Mouse (Mus musculus) layer of hippocampus, postnatal 25 days (tissue): ENCODE results near the gene Mef2d. TPM values are rescaled to one million over a fixed set of nuclear protein-coding genes. Genes with fewer than 3 reads are reported as not detected.

Source experiments
- DNase-seq, 2 experiments: peaks; one replicate each; pipeline ENCODE4 v3.0.0; 2022; ENCODE audit warnings: mixed read lengths in 2 of 2, low spot score in 1 of 2; ENCODE audit errors: extremely low spot score in 1 of 2
- total RNA-seq, 2 experiments: library from RNA; stranded (reverse); gene quantifications; 2 replicates each; pipeline ENCODE4 v1.2.3; 2021

Mef2d gene
- total RNA-seq, 2 experiments from 2014 or later = 179 to 212 TPM

- DNase-seq = no peak
These were observed 6.8 kb downstream of the Mef2d start for GRCm38 (mm10) chr3:88148776-88149509.

DNA sequence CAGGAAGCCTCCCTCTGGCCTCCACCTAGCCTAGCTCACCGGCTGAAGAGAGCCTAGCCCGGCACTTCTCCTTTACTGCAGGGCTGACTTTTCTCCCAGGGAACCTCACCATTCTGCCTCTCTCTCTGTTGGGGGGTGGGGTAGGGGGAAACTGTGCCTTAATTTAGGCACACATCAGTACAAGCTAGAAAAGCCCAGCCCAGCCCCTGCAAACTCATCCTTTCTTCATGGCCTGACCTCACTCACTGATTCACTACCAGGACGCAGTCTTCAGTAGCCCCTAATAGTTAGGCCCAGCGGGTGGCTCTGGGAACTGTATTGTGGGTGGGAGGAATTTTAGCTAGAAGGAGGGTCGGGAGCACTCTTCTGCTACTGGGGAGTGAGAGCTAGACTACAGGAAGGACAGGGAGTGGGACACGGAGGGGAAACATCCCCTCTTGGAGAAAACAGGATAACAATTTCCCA lies 7.4 kb downstream of the Mef2d start:
- no peak for DNase-seq

- peak; percentile 57 to 61 for DNase-seq
These were observed 8.2 kb downstream of the Mef2d start for GRCm38 (mm10) chr3:88150061-88150998.

DNA sequence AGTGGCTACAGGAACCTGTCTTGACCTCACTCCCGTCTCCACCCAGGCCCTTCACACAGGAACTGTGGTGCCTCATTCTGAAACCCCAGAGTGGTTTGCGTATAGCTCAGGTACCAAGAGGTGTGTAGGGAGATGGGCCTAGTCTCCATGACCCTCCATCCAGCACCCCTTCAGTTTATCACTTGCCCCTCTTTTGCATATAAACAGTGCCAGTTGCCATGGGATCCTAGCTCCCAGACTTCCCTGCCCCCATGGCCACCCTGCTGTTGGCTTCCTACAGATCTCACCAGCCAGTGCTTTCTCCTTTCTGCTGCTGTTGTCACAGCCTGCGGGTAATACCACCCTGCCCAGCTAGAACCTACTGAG lies 8.8 kb downstream of the Mef2d start:
- no peak for DNase-seq

DNA sequence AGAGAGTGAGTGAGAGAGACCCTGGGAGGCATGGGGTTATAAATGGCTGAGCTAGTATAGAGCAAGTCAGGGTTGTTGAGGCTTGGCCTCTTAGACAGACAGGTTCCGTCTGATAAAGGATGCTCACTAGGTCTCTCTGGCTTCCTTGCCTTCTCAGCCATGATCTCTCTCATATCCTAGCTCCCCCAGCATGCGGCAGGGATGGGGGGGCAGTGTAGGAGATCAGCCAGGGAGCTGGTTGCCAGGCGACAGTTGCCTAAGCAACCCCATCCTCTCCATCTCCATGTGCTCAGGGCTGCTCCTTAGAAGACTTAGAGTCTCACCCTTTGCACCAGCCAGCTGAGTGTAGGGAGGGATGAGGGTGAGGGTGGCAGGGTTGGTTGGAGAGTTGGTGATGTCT lies 9.9 kb downstream of the Mef2d start:
- DNase-seq = peak; percentile 69 to 70

- DNase-seq = no peak
These were observed 11.3 kb downstream of the Mef2d start for GRCm38 (mm10) chr3:88153290-88154011.

GRCm38 (mm10) chr3:88154236-88154635 lies 12.1 kb downstream of the Mef2d start:
- DNase-seq = no peak

GRCm38 (mm10) chr3:88156817-88157216 lies 14.6 kb downstream of the Mef2d start:
- DNase-seq = no peak

- DNase-seq = peak in 1 of 2 experiments; percentile 40
These were observed 15.8 kb downstream of the Mef2d start for GRCm38 (mm10) chr3:88157771-88158597.

DNA sequence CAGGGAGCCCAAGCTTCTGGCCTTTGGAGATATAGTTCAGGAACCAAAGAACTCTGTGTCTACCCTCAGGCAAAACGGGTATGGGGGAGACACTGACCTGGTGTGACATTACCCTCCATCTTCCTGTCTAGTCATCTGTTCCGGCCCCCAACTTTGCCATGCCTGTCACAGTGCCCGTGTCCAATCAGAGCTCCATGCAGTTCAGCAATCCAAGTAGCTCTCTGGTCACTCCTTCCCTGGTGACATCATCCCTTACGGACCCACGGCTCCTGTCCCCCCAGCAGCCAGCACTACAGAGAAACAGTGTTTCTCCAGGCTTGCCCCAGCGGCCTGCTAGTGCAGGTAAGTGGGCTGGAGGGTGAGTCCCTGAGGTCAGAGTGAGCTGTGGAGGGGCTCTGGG lies 16.8 kb downstream of the Mef2d start:
- no peak for DNase-seq

- DNase-seq = no peak
These were observed 18.7 kb downstream of the Mef2d start for GRCm38 (mm10) chr3:88160856-88161255.

DNA sequence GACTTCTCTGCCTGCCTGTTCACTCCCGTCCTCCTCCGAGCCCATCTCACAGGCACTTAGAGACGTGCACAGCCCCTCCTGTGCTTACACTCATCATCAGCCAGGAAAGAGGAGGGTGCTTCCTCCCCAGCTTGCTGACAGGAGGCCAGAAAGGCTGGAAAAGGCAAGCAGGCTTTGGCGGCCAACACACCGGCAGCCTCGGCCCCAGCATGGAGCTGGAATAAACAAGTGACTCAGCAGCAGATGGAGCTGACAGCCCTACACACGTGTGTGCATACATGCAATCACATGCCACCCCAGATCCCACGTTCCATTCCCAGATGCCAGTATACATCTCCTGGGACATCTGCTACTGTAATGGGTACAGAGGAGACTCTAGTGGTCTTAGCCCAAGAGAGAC lies 20.1 kb downstream of the Mef2d start:
- DNase-seq = peak in 1 of 2 experiments; percentile 49

DNA sequence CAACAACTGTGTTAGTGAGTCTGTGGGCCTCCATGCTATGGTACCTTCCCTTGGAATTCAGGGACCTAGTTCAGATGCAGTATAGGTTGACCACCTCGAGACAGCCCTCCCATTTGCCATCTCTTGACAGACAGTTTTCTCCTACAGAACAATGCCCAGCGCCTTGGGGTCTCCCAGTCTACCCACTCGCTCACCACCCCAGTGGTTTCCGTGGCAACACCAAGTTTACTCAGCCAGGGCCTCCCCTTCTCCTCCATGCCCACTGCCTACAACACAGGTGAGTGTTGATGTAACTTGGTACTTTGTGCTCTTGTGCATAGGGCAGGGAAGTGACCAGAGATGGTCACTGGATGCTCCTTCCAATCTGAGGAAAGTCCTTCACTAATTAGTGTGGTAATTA lies 20.6 kb downstream of the Mef2d start:
- DNase-seq = no peak

DNA sequence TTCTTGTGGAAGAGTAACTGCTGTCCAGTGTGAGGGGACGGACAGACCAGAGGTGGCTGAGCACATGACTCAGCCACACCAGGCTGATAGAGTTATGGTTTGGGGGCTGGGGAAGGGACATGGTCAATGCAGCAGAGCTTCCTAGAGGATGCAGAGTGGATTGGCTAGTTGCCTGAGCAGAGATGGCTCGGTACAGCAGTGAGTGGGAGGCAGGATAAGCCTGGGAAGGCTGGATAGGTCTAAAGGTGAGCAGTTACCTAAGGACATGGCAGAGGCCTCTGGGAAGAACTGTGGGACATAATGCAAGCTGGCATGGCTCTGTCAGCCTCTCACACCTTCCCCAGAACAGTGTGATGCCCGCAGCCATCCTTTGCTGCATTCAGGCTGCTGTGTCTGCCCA lies 21.7 kb downstream of the Mef2d start:
- DNase-seq = no peak

DNA sequence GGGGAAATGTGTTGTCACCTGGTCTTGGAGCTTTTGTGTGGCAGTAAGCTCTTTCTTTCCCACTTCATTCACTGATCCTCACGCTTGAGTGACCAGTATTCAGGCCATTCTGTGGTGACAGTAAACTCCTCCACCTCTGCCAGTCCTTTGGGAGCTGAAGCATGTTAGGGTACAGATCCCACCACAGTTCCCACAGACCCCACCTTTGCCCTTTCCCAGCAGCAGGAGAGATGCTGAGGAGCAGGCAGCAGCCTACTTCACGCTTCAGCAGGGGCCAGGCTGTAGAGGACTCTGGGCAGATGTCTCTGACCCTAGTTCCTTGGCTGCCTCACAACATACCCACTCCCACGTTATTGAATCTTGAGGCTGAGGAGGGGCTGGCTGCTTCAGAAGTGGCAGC lies 22.1 kb downstream of the Mef2d start:
- DNase-seq = no peak

- DNase-seq = no peak
These were observed 23.9 kb downstream of the Mef2d start for GRCm38 (mm10) chr3:88166056-88166455.

- DNase-seq = no peak
These were observed 28.2 kb downstream of the Mef2d start for GRCm38 (mm10) chr3:88170361-88170760.

GRCm38 (mm10) chr3:88172440-88172839 lies 30.3 kb downstream of the Mef2d start:
- no peak for DNase-seq

DNA sequence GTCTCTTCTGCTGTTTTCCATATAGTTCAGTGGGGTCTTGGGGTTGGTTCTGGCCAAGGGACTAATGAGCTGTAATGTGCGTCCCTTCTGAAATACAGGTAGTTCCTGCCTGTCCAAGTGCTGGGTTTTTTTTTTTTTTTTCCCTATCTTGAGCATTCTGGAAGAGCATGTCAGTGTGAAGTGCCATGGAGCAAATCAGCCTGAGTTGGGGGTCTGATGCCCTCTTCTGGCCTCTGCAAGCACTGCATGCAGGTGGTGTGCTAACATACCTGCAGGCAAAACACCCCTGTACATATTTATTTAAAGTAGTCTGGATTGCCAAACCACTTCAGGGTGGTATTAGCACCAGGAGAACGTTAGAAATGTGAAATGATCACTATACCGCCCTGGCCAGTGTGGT lies 31.2 kb downstream of the Mef2d start:
- DNase-seq = peak in 1 of 2 experiments; percentile 65

DNA sequence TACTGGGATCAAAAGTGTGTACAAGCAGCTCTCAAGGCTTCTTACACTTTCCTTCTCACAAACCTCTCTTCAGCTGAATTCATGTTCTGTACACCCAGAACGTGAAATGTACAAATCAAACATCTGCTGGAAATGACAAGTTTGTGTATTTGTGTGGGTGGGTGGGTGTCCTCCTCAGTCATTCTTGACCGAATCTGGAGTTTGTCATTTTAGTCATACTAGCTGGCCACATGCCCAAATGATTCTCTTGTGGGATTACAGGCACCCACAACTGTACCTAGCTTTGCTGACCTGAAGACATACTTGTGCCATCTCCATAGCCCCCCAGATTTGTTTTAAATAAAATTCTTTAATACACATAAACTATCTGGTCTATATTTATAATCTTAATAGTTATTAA lies 32.7 kb downstream of the Mef2d start:
- no peak for DNase-seq
